ENCODE assay signal across 8 mouse cellular contexts in the genomic region with DNA sequence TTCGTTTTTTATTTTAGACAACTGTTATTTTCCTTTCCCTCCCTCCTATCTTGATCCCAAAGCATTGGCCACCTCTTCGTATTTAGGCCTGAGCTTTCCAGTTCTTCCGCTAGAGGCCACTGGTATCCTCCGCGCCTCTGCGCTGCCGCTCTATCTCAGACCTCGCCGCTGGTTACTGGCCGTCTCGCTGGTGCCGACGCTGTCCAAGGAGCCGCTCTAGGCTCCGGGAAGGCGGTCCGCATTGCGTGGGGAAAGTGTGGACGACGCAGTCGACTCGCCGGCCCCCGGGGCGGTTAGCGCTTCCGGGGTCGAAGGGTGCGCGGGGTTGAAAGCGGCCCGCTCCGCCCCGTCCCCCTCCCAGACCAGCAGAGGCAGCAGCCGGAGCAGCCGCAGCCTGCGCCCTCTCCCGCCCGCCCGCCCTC. TPM values are rescaled to one million over a fixed set of nuclear protein-coding genes. Genes with fewer than 3 reads are reported as not detected.
DNase-seq lines count a peak whose midpoint lies in the region; ATAC-seq lines count a peak whose summit lies in the region.

A gene (plus strand): TSS at position 357 of the 422 bp plus-strand sequence.

- no peaks in the 10 kb centered on the region for H3K27me3 ChIP-seq in hindbrain, embryonic 12.5 days

- peak within 1 kb of the TSS; percentile 98 for H3K27ac ChIP-seq in hindbrain, embryonic 12.5 days

- WGBS in hindbrain, embryonic 12.5 days, result under 1% methylated on average over 31 of the region's 40 CpGs

- ATAC-seq in hindbrain, embryonic 12.5 days (ENCODE audit: low FRiP score), result peak; percentile 99

- H3K9ac ChIP-seq in hindbrain, embryonic 12.5 days, result peak within 1 kb of the TSS; percentile 93

- peak; percentile 99 for DNase-seq in NIH3T3 (ENCODE audit: low read depth)
- DNase-seq in cerebellum, postnatal 10 days, result peak; percentile 97 to 99
- peak; percentile 94 to 95 for DNase-seq in frontal cortex, postnatal 10 days (ENCODE audit: low spot score in 2 of 2)
- peak; percentile 94 to 97 for DNase-seq in layer of hippocampus, postnatal 14 days (ENCODE audit: low spot score in 2 of 2)
- peak; percentile 94 for DNase-seq in lung, postnatal 14 days
- peak; percentile 95 for DNase-seq in retina, adult 2 months (ENCODE audit: low read depth, low spot score)
- peak; percentile 93 to 98 for DNase-seq in thymus, postnatal 36 days

- peaks cover 13% of the 10 kb centered on the region for H3K36me3 ChIP-seq in hindbrain, embryonic 12.5 days

- H3K4me1 ChIP-seq in hindbrain, embryonic 12.5 days, result peaks cover 7% of the 10 kb centered on the region

- no peaks in the 10 kb centered on the region for H3K9me3 ChIP-seq in hindbrain, embryonic 12.5 days (replicated peaks)

- peak within 1 kb of the TSS; percentile 71 for H3K4me2 ChIP-seq in hindbrain, embryonic 12.5 days (replicated peaks)

- peak within 1 kb of the TSS; percentile 81 for H3K4me3 ChIP-seq in hindbrain, embryonic 12.5 days

RNA-seq across cellular contexts. Expression of the gene that starts here (rescaled TPM):
- 153 and 161 TPM in 2 replicates for polyA plus RNA-seq in hindbrain, embryonic 12.5 days (2016; fragmentation: Nextera tagmentation; extraction: Ambion mirVana)
- 100 to 1,000 TPM; 438 to 462 TPM for total RNA-seq in layer of hippocampus, postnatal 14 days (2021)

Comparison
In these comparisons a context has a peak if more than half of its experiments do, and no peak if none do; other contexts are left out.
1. Peak in every context shown above with its lines: DNase-seq, ATAC-seq, H3K4me3 ChIP-seq and H3K27ac ChIP-seq.